26 mouse cellular contexts compared by ENCODE assay signal in the genomic region with DNA sequence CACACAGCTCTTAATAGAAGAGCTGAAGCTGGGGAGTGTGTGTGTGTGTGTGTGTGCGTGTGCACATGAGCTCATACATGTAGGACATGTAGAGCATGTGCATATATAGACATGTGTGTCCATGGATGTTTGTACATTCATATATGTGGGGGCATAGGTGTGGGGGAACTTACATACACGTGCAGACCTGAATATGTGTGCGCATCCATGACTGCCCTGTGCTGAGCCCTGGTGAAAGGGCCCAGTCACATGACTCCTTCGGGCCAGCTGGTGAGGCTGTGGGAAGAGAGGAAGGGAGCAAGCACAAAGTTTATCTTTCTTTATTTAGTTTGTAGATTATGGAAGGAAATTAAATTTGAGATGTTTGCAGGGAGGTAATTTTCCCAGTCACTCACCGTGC.
"Had no signal": no experiment of that assay in that cellular context is flagged by ENCODE, and none has a peak within 500 bp of the region (broad histone marks: within the 10 kb centered on the region; RNA-seq: fewer than 3 reads in every experiment).

No protein-coding gene starts in this region.

- H3K9me3 ChIP-seq: kidney, embryonic 15.5 days; limb, embryonic 13.5 days; liver, embryonic 12.5 days; liver, embryonic 15.5 days; lung, embryonic 15.5 days; midbrain, embryonic 12.5 days; midbrain, embryonic 15.5 days; neural tube, embryonic 12.5 days had no signal

- DNase-seq: kidney, adult 11 months; kidney, adult 8-10 months; kidney, postnatal 10 days; kidney, postnatal 36 days; layer of hippocampus, postnatal 36 days; left cerebral cortex, postnatal 4 days; liver; lung, adult 18-20 months; lung, postnatal 10 days; lung, postnatal 36 days; right cerebral cortex, adult 18-20 months; right cerebral cortex, postnatal 14 days; right cerebral cortex, postnatal 4 days; thymus, adult 18-20 months; thymus, postnatal 36 days had no signal

- H3K27ac ChIP-seq: kidney, embryonic 15.5 days; left cerebral cortex, adult 2 months; limb, embryonic 13.5 days; liver, embryonic 12.5 days; liver, embryonic 15.5 days; lung, embryonic 15.5 days; midbrain, embryonic 12.5 days; midbrain, embryonic 15.5 days; neural tube, embryonic 12.5 days; neural tube, embryonic 15.5 days had no signal

- ATAC-seq: liver, embryonic 12.5 days; midbrain, embryonic 15.5 days had no signal

- H3K27me3 ChIP-seq: limb, embryonic 13.5 days; liver, embryonic 12.5 days; liver, embryonic 15.5 days; lung, embryonic 15.5 days; midbrain, embryonic 12.5 days; midbrain, embryonic 15.5 days; neural tube, embryonic 12.5 days; neural tube, embryonic 15.5 days had no signal

- H3K4me3 ChIP-seq: kidney, embryonic 15.5 days; left cerebral cortex, adult 2 months; limb, embryonic 13.5 days; liver, embryonic 12.5 days; liver, embryonic 15.5 days; lung, embryonic 15.5 days; megakaryocyte, embryonic 14.5 days; midbrain, embryonic 12.5 days; midbrain, embryonic 15.5 days; neural tube, embryonic 12.5 days; neural tube, embryonic 15.5 days had no signal

- H3K9ac ChIP-seq: kidney, embryonic 15.5 days; limb, embryonic 13.5 days; liver, embryonic 12.5 days; liver, embryonic 15.5 days; lung, embryonic 15.5 days; midbrain, embryonic 12.5 days; midbrain, embryonic 15.5 days; neural tube, embryonic 12.5 days; neural tube, embryonic 15.5 days had no signal

- H3K4me1 ChIP-seq: liver, embryonic 12.5 days; liver, embryonic 15.5 days; megakaryocyte, embryonic 14.5 days had no signal

- H3K36me3 ChIP-seq: kidney, embryonic 15.5 days; limb, embryonic 13.5 days; liver, embryonic 12.5 days; liver, embryonic 15.5 days; lung, embryonic 15.5 days; midbrain, embryonic 12.5 days; midbrain, embryonic 15.5 days; neural tube, embryonic 12.5 days; neural tube, embryonic 15.5 days had no signal

- H3K4me2 ChIP-seq: kidney, embryonic 15.5 days; limb, embryonic 13.5 days; liver, embryonic 12.5 days; liver, embryonic 15.5 days; lung, embryonic 15.5 days; midbrain, embryonic 12.5 days; midbrain, embryonic 15.5 days; neural tube, embryonic 12.5 days; neural tube, embryonic 15.5 days had no signal
